Mouse (Mus musculus): ENCODE results near the gene St3gal2.

DNA sequence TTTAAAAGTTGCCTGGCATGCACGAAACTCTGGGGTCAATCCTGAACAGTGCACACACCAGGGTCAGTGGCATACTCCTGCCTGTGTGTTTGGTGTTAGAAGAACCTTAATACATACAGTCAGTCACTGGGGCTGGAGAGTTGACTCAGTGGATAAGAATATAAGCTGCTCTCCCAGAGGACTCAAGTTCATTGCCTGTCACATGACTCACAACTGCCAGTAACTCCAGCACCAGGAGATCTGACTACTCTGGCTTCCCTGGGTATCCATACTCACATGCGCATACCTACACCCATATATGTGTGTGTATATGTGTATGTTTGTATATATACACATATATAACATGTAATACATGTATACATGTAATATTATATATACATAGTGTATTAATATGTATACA is 43.3 kb downstream of the St3gal2 start:
- TF ChIP-seq GATA1 (IDR thresholded peaks at IDR 0.05; ENCODE audit: low read length): no peak
- no peak for TF ChIP-seq TAL1 (IDR thresholded peaks at IDR 0.05; ENCODE audit: low read length)
